Mouse (Mus musculus): ENCODE results near the gene Kremen1. TPM values are rescaled to one million over a fixed set of nuclear protein-coding genes. Genes with fewer than 3 reads are reported as not detected.

Kremen1 gene
- polyA plus RNA-seq, 1 experiment from 2014 or later, result 18.3 TPM

DNA sequence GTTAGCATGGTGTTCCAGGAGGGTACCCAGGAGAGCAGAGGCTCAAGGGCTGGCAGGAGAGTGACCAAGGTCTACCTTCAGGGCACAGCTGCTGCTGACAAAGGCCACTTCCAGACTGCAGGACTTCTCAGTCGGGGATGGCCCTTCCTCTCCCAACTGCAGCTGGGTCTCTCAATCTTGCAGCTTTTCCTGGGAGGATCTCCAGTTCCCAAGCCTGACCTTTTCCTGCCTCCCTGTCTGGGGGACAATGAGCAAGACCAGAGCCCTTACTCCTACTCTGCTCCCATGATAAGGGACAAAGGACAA, 67.8 kb downstream of the Kremen1 start:
- 36% methylated on average over 1 of the region's 1 CpGs for WGBS

GRCm38 (mm10) chr11:5192840-5193575, 68.3 kb downstream of the Kremen1 start:
- no peak for DNase-seq (ENCODE audit: low spot score)
- Histone ChIP-seq H3K9me3 (replicated peaks; ENCODE audit: low read length) (no peaks in the 10 kb centered on the region), H3K4me3 (replicated peaks; ENCODE audit: low read depth, low read length) (no peak overlapping the region), H3K36me3 (ENCODE audit: insufficient read depth, low read length) (peaks cover 19% of the 10 kb centered on the region), H3K9ac (ENCODE audit: low read depth, low read length) (no peak overlapping the region), H3K27ac (no peak overlapping the region), H3K4me1 (replicated peaks; ENCODE audit: insufficient read depth, low read length) (no peaks in the 10 kb centered on the region; the same call in 1 of the 2 replicates), H3K4me2 (ENCODE audit: low read length) (no peak overlapping the region), H3K27me3 (ENCODE audit: insufficient read depth, low read length) (no peaks in the 10 kb centered on the region)
- ATAC-seq (replicated peaks; ENCODE audit: low FRiP score, low read depth), result no peak
- WGBS, result 77% methylated on average over 8 of the region's 8 CpGs
- no peak for TF ChIP-seq CTCF (IDR thresholded peaks at IDR 0.05; ENCODE audit: low read depth)

More for the DNA sequence above, 67.8 kb downstream of the Kremen1 start:
- Histone ChIP-seq H3K27me3 (ENCODE audit: insufficient read depth, low read length) (no peaks in the 10 kb centered on the region), H3K27ac (no peak overlapping the region), H3K9me3 (replicated peaks; ENCODE audit: low read length) (no peaks in the 10 kb centered on the region), H3K36me3 (ENCODE audit: insufficient read depth, low read length) (peaks cover 19% of the 10 kb centered on the region), H3K9ac (ENCODE audit: low read depth, low read length) (no peak overlapping the region), H3K4me2 (ENCODE audit: low read length) (no peak overlapping the region), H3K4me3 (replicated peaks; ENCODE audit: low read depth, low read length) (no peak overlapping the region), H3K4me1 (replicated peaks; ENCODE audit: insufficient read depth, low read length) (no peaks in the 10 kb centered on the region; the same call in 1 of the 2 replicates)
- DNase-seq (ENCODE audit: low spot score), result no peak
- TF ChIP-seq CTCF (IDR thresholded peaks at IDR 0.05; ENCODE audit: low read depth), result no peak
- no peak for ATAC-seq (replicated peaks; ENCODE audit: low FRiP score, low read depth)

DNA sequence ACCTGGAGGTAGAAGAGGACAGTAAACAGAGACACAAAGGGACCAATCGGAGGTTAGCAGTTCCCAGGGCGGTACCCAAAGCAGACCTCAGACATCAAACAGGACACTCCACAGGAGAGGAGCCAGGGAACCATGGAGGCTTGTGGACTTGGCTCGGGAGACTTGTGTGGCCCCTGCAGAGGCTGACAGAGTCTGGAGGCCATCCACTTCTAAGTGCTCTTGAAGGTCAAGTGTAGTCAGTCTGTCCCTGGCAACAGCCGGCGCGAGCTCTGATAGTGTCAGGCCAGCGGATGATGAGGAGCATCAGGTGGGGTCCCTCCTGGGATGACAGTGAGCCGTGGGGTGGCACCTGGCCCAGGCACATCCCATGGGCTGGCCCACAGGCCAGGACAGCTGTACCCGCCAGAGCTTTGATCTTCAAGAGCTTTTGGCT, 69.3 kb downstream of the Kremen1 start:
- no peak for TF ChIP-seq CTCF (IDR thresholded peaks at IDR 0.05; ENCODE audit: low read depth)
- H3K4me2 ChIP-seq (ENCODE audit: low read length), result no peak overlapping the region
- no peak for DNase-seq (ENCODE audit: low spot score)
- WGBS, result 59% methylated on average over 9 of the region's 9 CpGs
- H3K27ac ChIP-seq, result no peak overlapping the region
- H3K9me3 ChIP-seq (replicated peaks; ENCODE audit: low read length), result no peaks in the 10 kb centered on the region
- no peaks in the 10 kb centered on the region; the same call in 1 of the 2 replicates for H3K4me1 ChIP-seq (replicated peaks; ENCODE audit: insufficient read depth, low read length)
- H3K4me3 ChIP-seq (replicated peaks; ENCODE audit: low read depth, low read length), result no peak overlapping the region
- H3K36me3 ChIP-seq (ENCODE audit: insufficient read depth, low read length), result peaks cover 16% of the 10 kb centered on the region
- no peaks in the 10 kb centered on the region for H3K27me3 ChIP-seq (ENCODE audit: insufficient read depth, low read length)
- ATAC-seq (replicated peaks; ENCODE audit: low FRiP score, low read depth), result no peak
- H3K9ac ChIP-seq (ENCODE audit: low read depth, low read length), result no peak overlapping the region

DNA sequence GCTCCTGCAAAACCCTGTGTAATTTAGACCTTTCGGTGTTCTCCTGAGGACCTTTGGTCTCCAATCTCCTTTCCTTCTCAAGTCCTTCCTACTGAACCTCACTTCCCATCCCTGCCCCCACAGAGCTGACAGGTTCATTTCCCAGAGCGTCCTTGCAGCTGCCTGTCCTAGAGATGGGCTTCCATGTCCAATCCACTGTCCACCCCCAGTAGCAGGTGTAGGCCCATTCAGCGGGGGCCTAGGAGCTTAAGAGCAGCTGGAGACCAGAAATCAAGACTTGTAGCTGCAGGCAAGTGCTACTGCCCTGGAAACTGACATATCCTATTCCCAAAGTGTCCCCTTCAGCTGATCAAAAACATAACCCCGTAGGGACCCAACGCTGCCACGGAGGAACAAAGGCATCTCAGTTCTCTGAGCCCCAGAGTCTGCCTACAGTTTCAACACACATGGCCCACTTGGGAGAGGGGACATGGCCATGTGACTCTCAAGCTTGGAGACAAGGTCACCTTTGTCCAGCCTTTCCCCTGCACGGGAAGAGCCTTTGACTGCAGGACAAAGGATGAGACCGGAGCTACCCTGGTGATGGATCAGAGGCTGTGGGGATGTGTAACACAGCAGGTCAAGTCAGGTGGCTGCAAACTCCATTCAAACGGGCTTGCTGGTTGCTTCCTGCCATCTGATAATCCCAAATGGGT, 72.0 kb downstream of the Kremen1 start:
- Histone ChIP-seq H3K36me3 (ENCODE audit: insufficient read depth, low read length) (peaks cover 2% of the 10 kb centered on the region; the same call in 1 of the 2 replicates), H3K9ac (ENCODE audit: low read depth, low read length) (no peak overlapping the region), H3K9me3 (replicated peaks; ENCODE audit: low read length) (no peaks in the 10 kb centered on the region), H3K27ac (no peak overlapping the region), H3K4me1 (replicated peaks; ENCODE audit: insufficient read depth, low read length) (peaks cover under 1% of the 10 kb centered on the region; the same call in 1 of the 2 replicates), H3K27me3 (ENCODE audit: insufficient read depth, low read length) (no peaks in the 10 kb centered on the region), H3K4me3 (replicated peaks; ENCODE audit: low read depth, low read length) (no peak overlapping the region), H3K4me2 (ENCODE audit: low read length) (no peak overlapping the region)
- WGBS, result 70% methylated on average over 9 of the region's 9 CpGs
- TF ChIP-seq CTCF (IDR thresholded peaks at IDR 0.05; ENCODE audit: low read depth), result no peak
- DNase-seq (ENCODE audit: low spot score) (no peak), ATAC-seq (replicated peaks; ENCODE audit: low FRiP score, low read depth) (no peak)

DNA sequence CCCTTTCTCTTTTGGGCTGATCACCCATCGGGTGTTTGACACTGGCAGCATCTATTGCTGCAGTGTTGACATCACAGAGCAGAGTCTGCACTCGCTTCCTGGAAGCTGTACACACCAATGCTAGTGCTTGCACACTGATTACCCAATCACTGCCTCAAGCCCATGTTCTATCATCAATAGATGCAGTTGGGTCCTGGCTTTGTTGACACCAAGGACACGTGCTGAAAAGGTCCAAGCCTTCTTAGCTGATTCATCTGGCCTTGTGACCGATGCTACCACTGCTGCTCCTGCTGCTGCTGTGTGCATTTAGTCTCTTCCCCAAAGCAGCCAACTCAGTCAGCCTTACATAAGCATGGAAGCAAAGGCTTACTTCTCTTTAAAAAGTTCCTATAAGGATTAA, 73.2 kb downstream of the Kremen1 start:
- Histone ChIP-seq H3K27me3 (ENCODE audit: insufficient read depth, low read length) (no peaks in the 10 kb centered on the region), H3K9ac (ENCODE audit: low read depth, low read length) (no peak overlapping the region), H3K4me1 (replicated peaks; ENCODE audit: insufficient read depth, low read length) (peaks cover 6% of the 10 kb centered on the region; the same call in 1 of the 2 replicates), H3K27ac (no peak overlapping the region), H3K36me3 (ENCODE audit: insufficient read depth, low read length) (no peaks in the 10 kb centered on the region), H3K4me2 (ENCODE audit: low read length) (no peak overlapping the region), H3K9me3 (replicated peaks; ENCODE audit: low read length) (no peaks in the 10 kb centered on the region), H3K4me3 (replicated peaks; ENCODE audit: low read depth, low read length) (no peak overlapping the region)
- 90% methylated on average over 4 of the region's 4 CpGs for WGBS
- ATAC-seq (replicated peaks; ENCODE audit: low FRiP score, low read depth), result no peak
- TF ChIP-seq CTCF (IDR thresholded peaks at IDR 0.05; ENCODE audit: low read depth), result no peak
- no peak for DNase-seq (ENCODE audit: low spot score)

DNA sequence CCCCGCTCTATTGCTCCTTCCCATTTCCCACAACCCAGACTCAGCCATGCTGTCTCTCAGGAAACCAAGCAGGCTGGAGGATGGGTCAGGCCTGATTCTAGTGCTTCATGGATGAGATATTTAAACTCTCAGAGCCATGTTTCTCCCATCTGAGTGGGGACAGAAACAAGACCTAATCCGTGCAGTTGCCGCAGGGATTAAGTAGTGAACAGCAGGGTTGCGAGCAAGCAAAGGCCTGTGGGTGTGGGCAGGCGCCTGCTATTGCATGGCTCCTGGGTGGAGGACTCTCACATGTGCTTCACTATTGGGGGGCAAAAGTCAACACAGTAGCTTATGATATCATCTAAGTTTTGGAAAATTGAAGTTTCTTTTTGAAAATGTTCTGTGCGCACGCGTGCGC, 76.5 kb downstream of the Kremen1 start:
- no peak overlapping the region for H3K4me3 ChIP-seq (replicated peaks; ENCODE audit: low read depth, low read length)
- no peak for TF ChIP-seq CTCF (IDR thresholded peaks at IDR 0.05; ENCODE audit: low read depth)
- no peak overlapping the region for H3K4me2 ChIP-seq (ENCODE audit: low read length)
- ATAC-seq (replicated peaks; ENCODE audit: low FRiP score, low read depth) (no peak), DNase-seq (ENCODE audit: low spot score) (no peak)
- H3K27me3 ChIP-seq (ENCODE audit: insufficient read depth, low read length), result no peaks in the 10 kb centered on the region
- no peaks in the 10 kb centered on the region for H3K9me3 ChIP-seq (replicated peaks; ENCODE audit: low read length)
- H3K27ac ChIP-seq, result no peak overlapping the region
- no peak overlapping the region for H3K9ac ChIP-seq (ENCODE audit: low read depth, low read length)
- H3K4me1 ChIP-seq (replicated peaks; ENCODE audit: insufficient read depth, low read length), result peaks cover 6% of the 10 kb centered on the region; the same call in 1 of the 2 replicates
- 90% methylated on average over 9 of the region's 9 CpGs for WGBS
- no peaks in the 10 kb centered on the region for H3K36me3 ChIP-seq (ENCODE audit: insufficient read depth, low read length)

All from kidney, postnatal 0 days (tissue).